Mouse (Mus musculus) CD8-positive naive resting alpha-beta T cell, adult 2 months (primary cell): ENCODE measurements around the gene Eif2b5.

ENCODE experiments used
- DNase-seq, 2 experiments: peaks; one replicate each; pipeline ENCODE4 v3.0.0; 2022; ENCODE audit warnings: low read depth in 2 of 2, low spot score in 2 of 2

Gene Eif2b5

DNA sequence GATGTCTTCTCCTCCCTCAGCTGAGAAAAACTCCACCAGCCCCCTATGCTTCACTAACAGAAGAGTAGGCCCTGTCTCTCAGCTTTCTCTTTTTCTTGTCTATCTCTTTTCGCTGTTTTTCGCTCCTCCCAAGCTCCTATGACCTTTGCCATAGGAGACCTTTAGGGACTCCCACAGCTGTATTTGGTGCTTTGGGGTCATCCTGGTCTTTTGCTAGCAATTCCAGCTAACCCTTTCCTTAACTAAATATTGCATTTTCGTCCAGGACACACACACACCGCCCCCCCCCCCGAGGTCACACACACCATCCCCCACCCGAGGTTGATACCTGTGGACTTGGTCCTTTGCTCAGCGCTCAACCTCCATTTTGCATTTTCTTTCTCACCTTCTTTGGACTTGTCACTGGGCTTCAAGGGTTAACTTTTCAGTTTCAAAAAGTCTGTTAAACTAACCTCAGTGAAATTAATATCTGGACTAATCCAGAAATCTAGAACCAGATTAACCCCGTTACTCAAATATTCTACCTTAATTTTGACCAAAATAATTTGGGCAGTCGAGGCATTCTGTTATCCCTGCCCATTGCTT, 37.6 kb downstream of the Eif2b5 start:
- no peak for DNase-seq

GRCm38 (mm10) chr16:20537071-20537471, 38.5 kb downstream of the Eif2b5 start:
- DNase-seq = no peak

GRCm38 (mm10) chr16:20537601-20538320, 39.1 kb downstream of the Eif2b5 start:
- no peak for DNase-seq

DNA sequence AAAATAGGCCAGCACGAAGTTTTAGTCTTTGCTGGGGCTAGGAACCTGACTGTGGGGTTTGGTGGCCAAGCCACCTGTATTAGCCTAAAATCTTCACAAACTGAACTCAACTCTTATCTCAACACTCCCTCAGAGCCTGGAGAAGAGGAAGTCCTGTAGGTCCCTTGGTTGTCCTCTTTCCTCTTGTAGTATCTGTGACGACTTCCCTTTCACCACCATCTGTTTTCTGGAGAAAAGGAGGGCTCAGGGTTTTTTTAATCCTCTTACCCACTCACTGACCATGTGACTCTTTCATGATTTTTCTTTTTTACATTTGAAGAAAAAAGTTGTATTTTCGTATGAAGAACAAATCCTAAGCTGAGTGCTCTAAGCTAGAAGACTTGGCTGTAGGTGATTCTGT, 41.0 kb downstream of the Eif2b5 start:
- DNase-seq = no peak

DNA sequence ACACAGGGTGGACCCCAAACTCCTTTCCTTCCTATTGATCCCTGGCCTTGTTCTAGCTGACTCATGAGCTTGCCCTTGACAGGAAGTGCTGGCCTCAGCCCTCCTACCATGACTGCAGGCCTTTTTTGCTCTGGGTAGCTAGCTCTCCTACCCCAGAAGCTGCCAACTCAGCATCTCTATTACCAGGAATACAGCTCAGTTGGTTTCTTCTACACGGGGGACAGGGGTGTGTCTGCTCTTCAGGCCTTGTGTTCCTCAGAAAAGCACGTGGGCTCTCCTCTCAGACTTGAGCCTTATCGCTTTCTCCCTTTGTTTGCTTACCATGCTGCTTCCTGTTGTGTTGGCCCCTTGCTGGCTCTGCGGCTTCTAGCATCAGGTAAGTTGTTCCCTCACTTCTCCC, 41.8 kb downstream of the Eif2b5 start:
- no peak for DNase-seq

GRCm38 (mm10) chr16:20545696-20546095, 47.1 kb downstream of the Eif2b5 start:
- no peak for DNase-seq

- no peak for DNase-seq
Observed at GRCm38 (mm10) chr16:20547423-20547822, 48.8 kb downstream of the Eif2b5 start.

GRCm38 (mm10) chr16:20548096-20548948, 49.7 kb downstream of the Eif2b5 start, which contains the start of gene Abcf3:
Abcf3 (plus strand) TSS chr16:20548577.
- peak; percentile 96 to 97 for DNase-seq

GRCm38 (mm10) chr16:20549161-20549560, 50.5 kb downstream of the Eif2b5 start:
- DNase-seq = no peak

DNA sequence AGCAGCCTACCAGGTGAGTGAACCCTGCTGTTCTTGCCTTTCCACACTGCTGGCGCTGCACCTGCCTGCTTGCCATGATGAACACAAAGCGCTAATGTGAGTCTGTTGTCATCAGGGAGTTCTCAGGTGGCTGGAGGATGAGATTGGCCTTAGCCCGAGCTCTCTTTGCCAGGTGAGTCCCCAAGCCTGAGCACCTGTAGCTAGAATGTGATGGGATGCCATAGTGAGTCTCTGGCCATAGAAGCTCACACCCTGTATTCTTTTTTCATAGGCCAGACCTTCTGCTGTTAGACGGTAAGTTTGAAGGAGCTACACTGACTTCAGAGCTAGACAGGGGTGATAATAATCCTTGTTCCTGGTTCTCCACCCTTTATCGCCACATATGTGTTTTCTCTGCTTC, 53.1 kb downstream of the Eif2b5 start:
- no peak for DNase-seq

DNA sequence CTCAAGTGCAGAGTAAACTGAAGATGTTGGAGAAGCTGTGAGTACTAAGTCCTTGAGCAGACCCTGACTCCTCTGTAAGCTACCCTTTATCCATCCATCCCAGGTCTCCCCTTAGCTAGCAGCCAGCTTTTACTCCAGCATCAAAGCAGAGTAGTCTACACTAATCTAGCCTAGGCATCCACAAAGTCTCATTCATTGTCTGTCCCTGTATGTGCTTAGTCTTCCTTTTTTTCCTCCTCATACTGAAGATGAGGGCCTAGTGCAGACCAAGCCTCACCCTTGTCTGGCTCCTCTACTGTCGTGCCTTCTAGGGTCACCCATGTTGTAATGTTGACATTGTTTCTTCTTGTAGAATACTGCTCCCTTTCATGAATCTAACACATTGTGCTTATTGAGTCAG, 54.0 kb downstream of the Eif2b5 start:
- DNase-seq = no peak

DNA sequence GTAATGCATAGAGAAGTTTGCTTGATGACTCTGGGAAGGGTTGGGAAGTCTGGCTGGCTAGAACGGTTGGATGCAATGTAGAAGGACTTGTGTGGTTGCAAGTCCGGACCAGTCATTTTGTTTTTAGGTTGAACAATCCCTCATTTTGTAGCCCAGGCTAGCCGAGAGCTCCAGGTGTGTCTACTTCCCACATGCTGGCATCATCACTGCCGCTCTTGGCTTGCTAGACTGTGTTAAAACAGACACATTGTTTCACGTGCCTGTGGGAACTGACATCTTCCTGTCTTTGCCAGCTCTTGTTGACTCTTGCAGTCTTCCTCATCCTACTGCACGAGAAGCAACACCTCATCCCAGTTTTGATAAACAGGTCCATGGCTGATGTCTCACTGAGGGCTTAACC, 56.4 kb downstream of the Eif2b5 start:
- DNase-seq = no peak

DNA sequence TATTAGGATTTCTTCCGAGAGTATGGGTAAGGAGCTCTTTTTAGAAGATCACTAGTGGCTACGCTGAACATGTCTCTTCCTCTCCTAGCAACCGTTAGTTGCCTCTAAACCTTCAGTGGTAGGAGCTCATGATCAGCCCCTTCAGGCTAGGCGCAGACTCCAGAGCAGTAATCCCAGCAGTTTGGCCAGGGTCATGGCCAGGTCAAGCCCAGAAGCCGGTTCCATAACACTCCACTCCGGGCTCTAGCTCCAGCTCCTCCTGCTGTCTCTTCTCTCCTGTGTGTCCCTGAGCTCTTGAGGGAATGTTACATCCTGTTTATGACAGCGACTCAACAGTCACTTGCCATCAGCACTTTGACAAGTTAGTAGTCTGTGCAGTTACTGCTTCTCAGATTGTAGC, 58.8 kb downstream of the Eif2b5 start:
- no peak for DNase-seq
